Mouse (Mus musculus): ENCODE measurements at regions not wholly inside any gene's neighbourhood (a gene's known extent, or its start where the extent isn't known, plus 50 kb on each side); places are given as distances from the start of the nearest gene placed in this dataset.
"Not testable (repeated sequence)": the region's sequence is repeated elsewhere in the genome, so short reads cannot be mapped to it uniquely, and the experiment has no call there.

GRCm38 (mm10) chr7:58310096-58310495 is 345.9 kb upstream of the Atp10a start:
- no peak for DNase-seq (ENCODE audit: low spot score in 2 of 2)

GRCm38 (mm10) chr7:58322381-58322780 is 333.6 kb upstream of the Atp10a start:
- DNase-seq (ENCODE audit: low spot score in 2 of 2) = no peak

- no peak for DNase-seq (ENCODE audit: low spot score in 2 of 2)
Measured at GRCm38 (mm10) chr7:58367384-58367783, 288.6 kb upstream of the Atp10a start.

GRCm38 (mm10) chr7:58383401-58383800 is 272.6 kb upstream of the Atp10a start:
- no peak for DNase-seq (ENCODE audit: low spot score in 2 of 2)

- DNase-seq (ENCODE audit: low spot score in 2 of 2) = no peak
Measured at GRCm38 (mm10) chr7:58388326-58388725, 267.6 kb upstream of the Atp10a start.

GRCm38 (mm10) chr7:58392391-58393115 is 263.4 kb upstream of the Atp10a start:
- no peak for DNase-seq (ENCODE audit: low spot score in 2 of 2)

- DNase-seq (ENCODE audit: low spot score in 2 of 2) = no peak
Measured at GRCm38 (mm10) chr7:58397992-58398391, 258.0 kb upstream of the Atp10a start.

GRCm38 (mm10) chr7:58398558-58399144 is 257.3 kb upstream of the Atp10a start:
- DNase-seq (ENCODE audit: low spot score in 2 of 2) = no peak

GRCm38 (mm10) chr7:58399145-58399604 is 256.8 kb upstream of the Atp10a start:
- peak; percentile 88 to 89 for DNase-seq (ENCODE audit: low spot score in 2 of 2)

- DNase-seq (ENCODE audit: low spot score in 2 of 2) = no peak
Measured at GRCm38 (mm10) chr7:58399651-58400050, 256.3 kb upstream of the Atp10a start.

GRCm38 (mm10) chr7:58400594-58400993 is 255.4 kb upstream of the Atp10a start:
- DNase-seq (ENCODE audit: low spot score in 2 of 2) = no peak

- DNase-seq (ENCODE audit: low spot score in 2 of 2) = no peak
Measured at GRCm38 (mm10) chr7:58436888-58437625, 218.9 kb upstream of the Atp10a start.

GRCm38 (mm10) chr7:58442535-58443184 is 213.3 kb upstream of the Atp10a start:
- DNase-seq (ENCODE audit: low spot score in 2 of 2) = no peak

GRCm38 (mm10) chr7:58443297-58443696 is 212.7 kb upstream of the Atp10a start:
- DNase-seq (ENCODE audit: low spot score in 2 of 2) = no peak

GRCm38 (mm10) chr7:58445781-58446180 is 210.2 kb upstream of the Atp10a start:
- DNase-seq (ENCODE audit: low spot score in 2 of 2) = no peak

- DNase-seq (ENCODE audit: low spot score in 2 of 2) = no peak
Measured at GRCm38 (mm10) chr7:58446261-58446660, 209.7 kb upstream of the Atp10a start.

- DNase-seq (ENCODE audit: low spot score in 2 of 2) = no peak
Measured at GRCm38 (mm10) chr7:58448727-58449126, 207.2 kb upstream of the Atp10a start.

- no peak for DNase-seq (ENCODE audit: low spot score in 2 of 2)
Measured at GRCm38 (mm10) chr7:58451981-58452380, 204.0 kb upstream of the Atp10a start.

- DNase-seq (ENCODE audit: low spot score in 2 of 2) = not testable (repeated sequence)
Measured at GRCm38 (mm10) chr7:58458146-58458545, 197.8 kb upstream of the Atp10a start.

GRCm38 (mm10) chr7:58460939-58461338 is 195.0 kb upstream of the Atp10a start:
- DNase-seq (ENCODE audit: low spot score in 2 of 2) = no peak

GRCm38 (mm10) chr7:58473150-58473549 is 182.8 kb upstream of the Atp10a start:
- no peak for DNase-seq (ENCODE audit: low spot score in 2 of 2)

- DNase-seq (ENCODE audit: low spot score in 2 of 2) = no peak
Measured at GRCm38 (mm10) chr7:58475139-58475538, 180.8 kb upstream of the Atp10a start.

Data from urinary bladder, postnatal 4 days (tissue).